Mouse (Mus musculus): ENCODE measurements around the gene Ndufs2.

Gene Ndufs2

DNA sequence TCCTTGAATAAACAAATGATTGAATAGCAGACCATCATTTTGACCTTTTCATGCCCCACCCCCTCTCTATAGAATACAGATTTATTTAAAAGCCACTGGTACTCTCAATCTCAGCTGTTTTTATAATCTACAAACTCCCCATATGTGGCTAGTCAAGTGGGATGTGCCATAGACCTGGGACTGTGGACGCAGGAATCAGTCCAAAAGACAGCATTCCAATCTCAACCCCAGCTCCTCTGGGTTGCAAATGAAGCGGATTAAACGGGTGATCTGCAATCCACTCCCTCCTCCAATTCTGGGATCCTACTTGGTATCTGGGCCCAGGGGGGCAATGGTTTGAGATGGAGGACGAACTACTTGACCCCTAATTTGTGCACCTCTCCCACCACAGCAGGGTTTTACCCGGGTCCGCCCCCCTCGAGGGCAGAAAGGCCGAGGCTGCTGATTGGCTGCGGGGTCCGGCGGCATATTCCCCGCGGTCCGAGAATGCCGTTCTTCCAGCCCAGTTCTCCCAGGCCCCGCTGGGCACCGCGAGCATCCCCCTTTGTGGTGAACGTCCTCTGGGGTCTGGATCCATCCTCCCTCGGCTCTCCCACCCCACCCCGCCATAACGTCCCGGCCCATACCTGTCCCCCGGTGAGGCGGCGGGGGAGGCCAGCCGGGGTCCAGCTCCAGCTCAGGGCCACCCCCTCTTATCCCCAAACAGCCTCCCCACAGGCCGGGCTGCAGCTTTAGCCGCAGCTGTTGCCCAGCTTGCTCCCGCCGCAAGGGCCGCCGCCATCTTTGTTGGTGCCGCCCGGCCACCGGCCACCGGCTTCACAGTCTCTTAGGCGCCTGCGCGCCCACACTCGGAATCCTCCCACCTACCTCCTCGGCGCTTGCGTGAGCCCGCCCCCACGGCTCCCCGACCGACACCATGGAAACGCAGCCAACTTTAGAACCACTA is 36.2 kb upstream of the Ndufs2 start, which contains the start of gene Usp21:
TSS of gene Usp21 (minus strand) at position 856 of the 946 bp plus-strand sequence.
- peaks cover 76% of the 10 kb centered on the region for H3K4me1 ChIP-seq (replicated peaks; ENCODE audit: low read depth, low read length)
- H3K4me3 ChIP-seq (replicated peaks; ENCODE audit: low read length), result peak within 1 kb of the TSS; percentile 98
- H3K27me3 ChIP-seq (ENCODE audit: insufficient read depth, low read length), result no peaks in the 10 kb centered on the region
- H3K36me3 ChIP-seq (ENCODE audit: insufficient read depth, low read length), result peaks cover 65% of the 10 kb centered on the region
- no peaks in the 10 kb centered on the region for H3K9me3 ChIP-seq (ENCODE audit: low read length)
- TF ChIP-seq POU5F1 (IDR thresholded peaks at IDR 0.05; ENCODE audit: borderline replicate concordance, low read length) (no peak), NANOG (IDR thresholded peaks at IDR 0.05; ENCODE audit: borderline replicate concordance, low read length) (no peak), CTCF (conservative IDR thresholded peaks at IDR 0.05; ENCODE audit: low read length) (no peak)

GRCm38 (mm10) chr1:171286517-171286916 is 35.3 kb upstream of the Ndufs2 start:
- H3K9me3 ChIP-seq (ENCODE audit: low read length), result no peaks in the 10 kb centered on the region
- peaks cover 75% of the 10 kb centered on the region for H3K4me1 ChIP-seq (replicated peaks; ENCODE audit: low read depth, low read length)
- peaks cover 71% of the 10 kb centered on the region for H3K36me3 ChIP-seq (ENCODE audit: insufficient read depth, low read length)
- TF ChIP-seq NANOG (IDR thresholded peaks at IDR 0.05; ENCODE audit: borderline replicate concordance, low read length) (no peak), CTCF (conservative IDR thresholded peaks at IDR 0.05; ENCODE audit: low read length) (no peak), POU5F1 (IDR thresholded peaks at IDR 0.05; ENCODE audit: borderline replicate concordance, low read length) (no peak)
- no peaks in the 10 kb centered on the region for H3K27me3 ChIP-seq (ENCODE audit: insufficient read depth, low read length)
- peak overlapping the region; percentile 98 for H3K4me3 ChIP-seq (replicated peaks; ENCODE audit: low read length)

DNA sequence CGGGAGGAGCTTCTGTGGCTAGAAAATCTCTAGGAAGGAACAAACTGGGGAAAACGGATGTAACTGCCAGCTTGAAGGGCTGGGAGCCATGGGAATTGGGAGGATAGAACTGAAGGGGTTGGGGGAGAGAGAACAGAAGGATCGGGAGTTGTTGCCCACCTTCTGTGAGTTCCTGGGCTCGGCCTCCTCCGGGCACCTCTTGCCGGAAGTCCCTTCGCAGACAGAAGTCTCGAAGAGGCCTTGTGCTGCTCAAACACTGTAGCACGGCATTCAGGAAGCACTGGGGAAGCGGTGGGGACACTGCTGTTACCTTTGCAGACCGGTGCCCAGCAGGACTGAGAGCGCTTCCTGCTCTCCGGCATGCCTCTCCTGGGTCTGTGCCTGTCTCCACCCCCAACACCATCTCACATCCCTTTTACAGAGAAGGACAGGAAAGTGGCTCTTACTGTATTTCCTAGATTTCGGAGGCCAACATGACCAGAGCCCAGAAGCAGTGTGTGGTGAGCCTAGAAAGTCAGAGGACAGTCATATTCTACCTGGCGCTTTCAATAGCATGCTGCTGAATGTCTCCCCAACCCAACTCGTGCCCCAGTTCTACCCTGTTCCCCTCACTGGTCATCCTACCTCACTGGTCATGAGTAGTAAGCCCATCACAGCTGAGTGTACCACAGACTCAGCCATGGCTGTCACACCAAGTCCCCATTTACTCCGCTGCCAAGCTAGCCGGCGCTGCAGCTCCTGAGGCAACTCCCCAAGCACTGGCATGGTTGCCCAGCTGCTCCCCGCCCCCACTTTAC is 34.1 kb upstream of the Ndufs2 start:
- H3K4me1 ChIP-seq (replicated peaks; ENCODE audit: low read depth, low read length), result peaks cover 77% of the 10 kb centered on the region
- TF ChIP-seq POU5F1 (IDR thresholded peaks at IDR 0.05; ENCODE audit: borderline replicate concordance, low read length) (no peak), CTCF (conservative IDR thresholded peaks at IDR 0.05; ENCODE audit: low read length) (no peak), NANOG (IDR thresholded peaks at IDR 0.05; ENCODE audit: borderline replicate concordance, low read length) (no peak)
- H3K4me3 ChIP-seq (replicated peaks; ENCODE audit: low read length), result peak overlapping the region; percentile 98
- H3K36me3 ChIP-seq (ENCODE audit: insufficient read depth, low read length), result peaks cover 71% of the 10 kb centered on the region
- no peaks in the 10 kb centered on the region for H3K27me3 ChIP-seq (ENCODE audit: insufficient read depth, low read length)
- no peaks in the 10 kb centered on the region for H3K9me3 ChIP-seq (ENCODE audit: low read length)

DNA sequence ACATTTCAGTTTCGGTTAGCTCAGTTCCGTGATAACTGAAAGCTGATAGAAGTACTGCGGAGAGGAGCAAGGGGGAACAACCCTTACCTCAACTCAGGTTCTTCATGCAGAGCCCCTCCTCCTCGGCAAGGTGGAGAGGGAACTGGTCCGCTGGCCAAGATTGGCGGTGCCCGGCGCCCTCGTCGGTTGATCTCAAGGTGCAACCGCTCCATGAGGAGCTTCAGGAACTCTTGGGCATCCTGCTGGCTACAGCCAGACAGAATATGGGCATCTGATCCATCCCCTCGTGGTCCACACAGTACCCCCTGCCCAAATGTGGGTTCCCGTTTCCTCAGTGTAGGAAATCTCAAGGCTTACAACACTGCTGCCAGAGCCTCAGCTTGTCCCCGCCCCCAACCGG is 33.3 kb upstream of the Ndufs2 start:
- Histone ChIP-seq H3K9me3 (ENCODE audit: low read length) (no peaks in the 10 kb centered on the region), H3K36me3 (ENCODE audit: insufficient read depth, low read length) (peaks cover 64% of the 10 kb centered on the region), H3K4me3 (replicated peaks; ENCODE audit: low read length) (peak overlapping the region; percentile 98), H3K4me1 (replicated peaks; ENCODE audit: low read depth, low read length) (peaks cover 79% of the 10 kb centered on the region), H3K27me3 (ENCODE audit: insufficient read depth, low read length) (no peaks in the 10 kb centered on the region)
- TF ChIP-seq CTCF (conservative IDR thresholded peaks at IDR 0.05; ENCODE audit: low read length) (no peak), POU5F1 (IDR thresholded peaks at IDR 0.05; ENCODE audit: borderline replicate concordance, low read length) (no peak), NANOG (IDR thresholded peaks at IDR 0.05; ENCODE audit: borderline replicate concordance, low read length) (no peak)

GRCm38 (mm10) chr1:171283188-171284160 is 32.3 kb upstream of the Ndufs2 start:
- Histone ChIP-seq H3K9me3 (ENCODE audit: low read length) (no peaks in the 10 kb centered on the region), H3K4me3 (replicated peaks; ENCODE audit: low read length) (no peak overlapping the region)
- TF ChIP-seq POU5F1 (IDR thresholded peaks at IDR 0.05; ENCODE audit: borderline replicate concordance, low read length), result no peak
- no peak for TF ChIP-seq CTCF (conservative IDR thresholded peaks at IDR 0.05; ENCODE audit: low read length)
- TF ChIP-seq NANOG (IDR thresholded peaks at IDR 0.05; ENCODE audit: borderline replicate concordance, low read length), result no peak

GRCm38 (mm10) chr1:171282086-171282805 is 31.1 kb upstream of the Ndufs2 start:
- H3K36me3 ChIP-seq (ENCODE audit: insufficient read depth, low read length), result peaks cover 69% of the 10 kb centered on the region
- no peaks in the 10 kb centered on the region for H3K27me3 ChIP-seq (ENCODE audit: insufficient read depth, low read length)
- no peak for TF ChIP-seq NANOG (IDR thresholded peaks at IDR 0.05; ENCODE audit: borderline replicate concordance, low read length)
- TF ChIP-seq CTCF (conservative IDR thresholded peaks at IDR 0.05; ENCODE audit: low read length), result no peak
- no peak for TF ChIP-seq POU5F1 (IDR thresholded peaks at IDR 0.05; ENCODE audit: borderline replicate concordance, low read length)
- H3K4me1 ChIP-seq (replicated peaks; ENCODE audit: low read depth, low read length), result peaks cover 70% of the 10 kb centered on the region
- peak overlapping the region; percentile 86; the same call in 1 of the 2 replicates for H3K4me3 ChIP-seq (replicated peaks; ENCODE audit: low read length)
- H3K9me3 ChIP-seq (ENCODE audit: low read length), result no peaks in the 10 kb centered on the region

More at GRCm38 (mm10) chr1:171283188-171284160, 32.3 kb upstream of the Ndufs2 start:
- Histone ChIP-seq H3K4me1 (replicated peaks; ENCODE audit: low read depth, low read length) (peaks cover 75% of the 10 kb centered on the region), H3K27me3 (ENCODE audit: insufficient read depth, low read length) (no peaks in the 10 kb centered on the region), H3K36me3 (ENCODE audit: insufficient read depth, low read length) (peaks cover 63% of the 10 kb centered on the region)

- Histone ChIP-seq H3K4me1 (replicated peaks; ENCODE audit: low read depth, low read length) (peaks cover 67% of the 10 kb centered on the region), H3K36me3 (ENCODE audit: insufficient read depth, low read length) (peaks cover 73% of the 10 kb centered on the region), H3K27me3 (ENCODE audit: insufficient read depth, low read length) (no peaks in the 10 kb centered on the region), H3K4me3 (replicated peaks; ENCODE audit: low read length) (peak overlapping the region; percentile 86), H3K9me3 (ENCODE audit: low read length) (no peaks in the 10 kb centered on the region)
- TF ChIP-seq CTCF (conservative IDR thresholded peaks at IDR 0.05; ENCODE audit: low read length), result peak; percentile 94
- TF ChIP-seq POU5F1 (IDR thresholded peaks at IDR 0.05; ENCODE audit: borderline replicate concordance, low read length), result no peak
- TF ChIP-seq NANOG (IDR thresholded peaks at IDR 0.05; ENCODE audit: borderline replicate concordance, low read length), result no peak
Measured at GRCm38 (mm10) chr1:171281528-171281923, 30.3 kb upstream of the Ndufs2 start.
